Mouse (Mus musculus): ENCODE results near the gene Olfr1232. TPM values are rescaled to one million over a fixed set of nuclear protein-coding genes. Genes with fewer than 3 reads are reported as not detected.

Olfr1232 gene
- not detected in 2 replicates for polyA plus RNA-seq (2015; fragmentation: Nextera tagmentation; extraction: Ambion mirVana)

- ATAC-seq (ENCODE audit: low FRiP score, low TSS enrichment), result no peak
Observed at GRCm38 (mm10) chr2:89329575-89329974, at the start of gene Olfr1232. Gene Olfr1232 (minus strand): TSS chr2:89329675.

GRCm38 (mm10) chr2:89364765-89365164 lies 35.3 kb upstream of the Olfr1232 start, which contains the start of gene Olfr1234:
Gene Olfr1234 (minus strand): TSS chr2:89364865.
- no peak within 1 kb of the TSS for H3K4me3 ChIP-seq (ENCODE audit: low read length)
- 85% methylated on average over 4 of the region's 4 CpGs for WGBS
- H3K36me3 ChIP-seq (ENCODE audit: insufficient read depth, low read length), result no peaks in the 10 kb centered on the region
- no peaks in the 10 kb centered on the region for H3K9me3 ChIP-seq (ENCODE audit: low read length)
- H3K4me1 ChIP-seq (ENCODE audit: insufficient read depth, low read length), result no peaks in the 10 kb centered on the region
- H3K4me2 ChIP-seq (replicated peaks; ENCODE audit: low read depth, low read length), result no peak within 1 kb of the TSS
- H3K27me3 ChIP-seq (ENCODE audit: insufficient read depth, low read length), result no peaks in the 10 kb centered on the region
- H3K27ac ChIP-seq (ENCODE audit: low read length), result no peak within 1 kb of the TSS
- H3K9ac ChIP-seq (replicated peaks; ENCODE audit: low read length), result no peak within 1 kb of the TSS
- no peak for ATAC-seq (ENCODE audit: low FRiP score, low TSS enrichment)

More at GRCm38 (mm10) chr2:89329575-89329974, at the start of gene Olfr1232:
- H3K9me3 ChIP-seq (ENCODE audit: low read length), result no peaks in the 10 kb centered on the region
- no peaks in the 10 kb centered on the region for H3K4me1 ChIP-seq (ENCODE audit: insufficient read depth, low read length)
- H3K4me3 ChIP-seq (ENCODE audit: low read length), result no peak within 1 kb of the TSS
- no peaks in the 10 kb centered on the region for H3K27me3 ChIP-seq (ENCODE audit: insufficient read depth, low read length)
- no peak within 1 kb of the TSS for H3K4me2 ChIP-seq (replicated peaks; ENCODE audit: low read depth, low read length)
- no peak within 1 kb of the TSS for H3K9ac ChIP-seq (replicated peaks; ENCODE audit: low read length)
- H3K27ac ChIP-seq (ENCODE audit: low read length), result no peak within 1 kb of the TSS
- no peaks in the 10 kb centered on the region for H3K36me3 ChIP-seq (ENCODE audit: insufficient read depth, low read length)

- H3K4me2 ChIP-seq (replicated peaks; ENCODE audit: low read depth, low read length), result no peak within 1 kb of the TSS
- no peak for ATAC-seq (ENCODE audit: low FRiP score, low TSS enrichment)
- H3K9ac ChIP-seq (replicated peaks; ENCODE audit: low read length), result no peak within 1 kb of the TSS
- H3K4me1 ChIP-seq (ENCODE audit: insufficient read depth, low read length), result no peaks in the 10 kb centered on the region
- no peak within 1 kb of the TSS for H3K27ac ChIP-seq (ENCODE audit: low read length)
- no peaks in the 10 kb centered on the region for H3K27me3 ChIP-seq (ENCODE audit: insufficient read depth, low read length)
- H3K36me3 ChIP-seq (ENCODE audit: insufficient read depth, low read length), result no peaks in the 10 kb centered on the region
- no peaks in the 10 kb centered on the region for H3K9me3 ChIP-seq (ENCODE audit: low read length)
- no peak within 1 kb of the TSS for H3K4me3 ChIP-seq (ENCODE audit: low read length)
Observed at GRCm38 (mm10) chr2:89342298-89342697, 12.8 kb upstream of the Olfr1232 start, which contains the start of gene Olfr1233. Gene Olfr1233 (minus strand): TSS chr2:89342398.

DNA sequence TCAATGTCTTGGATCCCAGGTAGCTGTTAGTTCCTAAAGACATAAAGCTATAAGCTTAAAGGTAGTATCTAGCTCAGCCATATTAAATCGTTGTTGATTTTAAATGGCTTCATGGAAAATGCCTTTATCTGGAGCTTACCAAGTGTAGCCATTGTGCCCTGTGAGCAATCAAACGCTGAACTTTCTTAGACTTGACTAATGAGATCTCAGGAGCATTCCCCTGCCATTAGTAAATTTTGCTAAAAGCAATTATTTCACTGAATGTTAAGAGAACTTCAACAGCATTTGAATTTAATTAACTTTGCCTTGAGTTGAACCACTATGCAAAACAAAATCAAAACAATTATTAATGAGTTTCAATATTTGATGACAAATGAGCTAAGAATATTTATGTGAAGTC lies 22.5 kb downstream of the Olfr1232 start, which contains the start of gene Olfr1231:
TSS of gene Olfr1231 (minus strand) at position 101 of the 400 bp plus-strand sequence.
- H3K27me3 ChIP-seq (ENCODE audit: insufficient read depth, low read length), result no peaks in the 10 kb centered on the region
- H3K27ac ChIP-seq (ENCODE audit: low read length), result no peak within 1 kb of the TSS
- WGBS, result 89% methylated on average over 2 of the region's 2 CpGs
- H3K9ac ChIP-seq (replicated peaks; ENCODE audit: low read length), result no peak within 1 kb of the TSS
- no peaks in the 10 kb centered on the region for H3K9me3 ChIP-seq (ENCODE audit: low read length)
- no peak within 1 kb of the TSS for H3K4me2 ChIP-seq (replicated peaks; ENCODE audit: low read depth, low read length)
- H3K4me3 ChIP-seq (ENCODE audit: low read length), result no peak within 1 kb of the TSS
- no peak for ATAC-seq (ENCODE audit: low FRiP score, low TSS enrichment)
- no peaks in the 10 kb centered on the region for H3K36me3 ChIP-seq (ENCODE audit: insufficient read depth, low read length)
- H3K4me1 ChIP-seq (ENCODE audit: insufficient read depth, low read length), result no peaks in the 10 kb centered on the region

DNA sequence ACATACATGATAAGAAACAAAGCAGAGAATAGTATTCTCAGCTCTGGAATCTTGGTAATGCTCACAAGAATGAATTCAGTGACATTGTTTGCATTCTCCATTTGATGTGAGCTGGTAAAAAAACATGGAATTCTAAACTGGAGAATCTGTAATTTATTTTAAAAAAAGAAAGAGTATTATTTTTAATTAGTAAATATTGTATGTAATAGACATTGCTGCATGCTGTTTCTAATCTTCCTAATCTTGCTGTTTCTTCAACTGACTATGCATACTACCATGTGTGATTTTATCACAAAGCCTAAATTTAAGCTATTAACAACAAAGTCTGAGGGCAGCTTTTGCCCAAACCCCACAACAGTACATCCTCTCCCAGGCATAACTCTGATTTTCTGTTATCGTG lies 32.3 kb downstream of the Olfr1232 start, which contains the start of gene Olfr1230:
TSS of gene Olfr1230 (minus strand) at position 101 of the 400 bp plus-strand sequence.
- Histone ChIP-seq H3K4me2 (replicated peaks; ENCODE audit: low read depth, low read length) (no peak within 1 kb of the TSS), H3K27me3 (ENCODE audit: insufficient read depth, low read length) (no peaks in the 10 kb centered on the region), H3K9me3 (ENCODE audit: low read length) (no peaks in the 10 kb centered on the region), H3K36me3 (ENCODE audit: insufficient read depth, low read length) (no peaks in the 10 kb centered on the region), H3K9ac (replicated peaks; ENCODE audit: low read length) (no peak within 1 kb of the TSS), H3K4me1 (ENCODE audit: insufficient read depth, low read length) (no peaks in the 10 kb centered on the region), H3K4me3 (ENCODE audit: low read length) (no peak within 1 kb of the TSS), H3K27ac (ENCODE audit: low read length) (no peak within 1 kb of the TSS)
- 81% methylated on average over 1 of the region's 1 CpGs for WGBS
- no peak for ATAC-seq (ENCODE audit: low FRiP score, low TSS enrichment)

DNA sequence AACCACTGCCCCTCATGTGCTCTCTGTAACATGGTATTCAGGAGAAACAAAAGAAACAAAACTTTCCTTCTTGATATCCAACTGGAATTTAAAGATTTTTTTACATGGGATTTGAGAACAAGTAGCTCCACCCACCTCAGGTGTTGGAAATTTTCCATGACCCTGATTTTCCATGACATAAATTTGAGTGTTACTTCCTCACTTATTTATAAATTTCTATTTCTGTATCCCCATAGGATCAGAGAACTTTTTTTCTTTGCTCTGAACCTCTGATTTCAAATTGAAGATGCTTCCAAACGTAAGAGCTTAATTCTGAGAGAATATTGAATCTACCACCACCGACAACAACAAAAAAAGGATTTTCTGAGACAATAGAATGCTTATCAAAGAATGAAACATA lies 41.6 kb downstream of the Olfr1232 start, which contains the start of gene Olfr1229:
TSS of gene Olfr1229 (minus strand) at position 101 of the 400 bp plus-strand sequence.
- ATAC-seq (ENCODE audit: low FRiP score, low TSS enrichment), result no peak
- H3K9me3 ChIP-seq (ENCODE audit: low read length), result no peaks in the 10 kb centered on the region
- H3K4me3 ChIP-seq (ENCODE audit: low read length), result no peak within 1 kb of the TSS
- H3K9ac ChIP-seq (replicated peaks; ENCODE audit: low read length), result no peak within 1 kb of the TSS
- H3K27me3 ChIP-seq (ENCODE audit: insufficient read depth, low read length), result no peaks in the 10 kb centered on the region
- no peak within 1 kb of the TSS for H3K4me2 ChIP-seq (replicated peaks; ENCODE audit: low read depth, low read length)
- no peak within 1 kb of the TSS for H3K27ac ChIP-seq (ENCODE audit: low read length)
- H3K36me3 ChIP-seq (ENCODE audit: insufficient read depth, low read length), result no peaks in the 10 kb centered on the region
- no peaks in the 10 kb centered on the region for H3K4me1 ChIP-seq (ENCODE audit: insufficient read depth, low read length)
- WGBS, result 86% methylated on average over 2 of the region's 2 CpGs

Other genes starting within 250 kb of the Olfr1232 start
- not detected in 2 replicates for gene Olfr1219, start 246.2 kb downstream of the Olfr1232 start, polyA plus RNA-seq (2015; fragmentation: Nextera tagmentation; extraction: Ambion mirVana)
- gene Olfr1220, start 222.8 kb downstream of the Olfr1232 start, polyA plus RNA-seq (2015; fragmentation: Nextera tagmentation; extraction: Ambion mirVana), result not detected in 2 replicates
- gene Olfr1221, start 212.4 kb downstream of the Olfr1232 start, polyA plus RNA-seq (2015; fragmentation: Nextera tagmentation; extraction: Ambion mirVana), result not detected in 2 replicates
- gene Olfr1222, start 196.6 kb downstream of the Olfr1232 start, polyA plus RNA-seq (2015; fragmentation: Nextera tagmentation; extraction: Ambion mirVana), result not detected in 2 replicates
- not detected in 2 replicates for gene Olfr1223, start 178.1 kb downstream of the Olfr1232 start, polyA plus RNA-seq (2015; fragmentation: Nextera tagmentation; extraction: Ambion mirVana)
- not detected in 2 replicates for gene Olfr1224-ps1, start 165.6 kb downstream of the Olfr1232 start, polyA plus RNA-seq (2015; fragmentation: Nextera tagmentation; extraction: Ambion mirVana)
- not detected in 2 replicates for gene Olfr1225, start 155.0 kb downstream of the Olfr1232 start, polyA plus RNA-seq (2015; fragmentation: Nextera tagmentation; extraction: Ambion mirVana)
- not detected in 2 replicates for gene Olfr1226, start 129.6 kb downstream of the Olfr1232 start, polyA plus RNA-seq (2015; fragmentation: Nextera tagmentation; extraction: Ambion mirVana)
- not detected in 2 replicates for gene Olfr1228, start 75.6 kb downstream of the Olfr1232 start, polyA plus RNA-seq (2015; fragmentation: Nextera tagmentation; extraction: Ambion mirVana)
- gene Olfr1229, start 41.7 kb downstream of the Olfr1232 start, polyA plus RNA-seq (2015; fragmentation: Nextera tagmentation; extraction: Ambion mirVana), result not detected in 2 replicates
- not detected in 2 replicates for gene Olfr1230, start 32.4 kb downstream of the Olfr1232 start, polyA plus RNA-seq (2015; fragmentation: Nextera tagmentation; extraction: Ambion mirVana)
- gene Olfr1231, start 22.6 kb downstream of the Olfr1232 start, polyA plus RNA-seq (2015; fragmentation: Nextera tagmentation; extraction: Ambion mirVana), result not detected in 2 replicates
- gene Olfr1233, start 12.7 kb upstream of the Olfr1232 start, polyA plus RNA-seq (2015; fragmentation: Nextera tagmentation; extraction: Ambion mirVana), result not detected in 2 replicates
- not detected in 2 replicates for gene Olfr1234, start 35.2 kb upstream of the Olfr1232 start, polyA plus RNA-seq (2015; fragmentation: Nextera tagmentation; extraction: Ambion mirVana)
- gene Olfr1238, start 80.0 kb upstream of the Olfr1232 start, polyA plus RNA-seq (2015; fragmentation: Nextera tagmentation; extraction: Ambion mirVana), result not detected in 2 replicates
- not detected in 2 replicates for gene Olfr1239, start 90.7 kb upstream of the Olfr1232 start, polyA plus RNA-seq (2015; fragmentation: Nextera tagmentation; extraction: Ambion mirVana)
- gene Olfr1240, start 113.3 kb upstream of the Olfr1232 start, polyA plus RNA-seq (2015; fragmentation: Nextera tagmentation; extraction: Ambion mirVana), result not detected in 2 replicates
- not detected in 2 replicates for gene Olfr1241, start 157.5 kb upstream of the Olfr1232 start, polyA plus RNA-seq (2015; fragmentation: Nextera tagmentation; extraction: Ambion mirVana)
- gene Olfr1242, start 168.7 kb upstream of the Olfr1232 start, polyA plus RNA-seq (2015; fragmentation: Nextera tagmentation; extraction: Ambion mirVana), result not detected in 2 replicates
- gene Olfr1243, start 201.8 kb upstream of the Olfr1232 start, polyA plus RNA-seq (2015; fragmentation: Nextera tagmentation; extraction: Ambion mirVana), result not detected in 2 replicates
- not detected in 2 replicates for gene Olfr1245, start 248.8 kb upstream of the Olfr1232 start, polyA plus RNA-seq (2015; fragmentation: Nextera tagmentation; extraction: Ambion mirVana)